Mouse (Mus musculus): ENCODE data around the gene Ggnbp2. TPM values are rescaled to one million over a fixed set of nuclear protein-coding genes. Genes with fewer than 3 reads are reported as not detected.

Gene Ggnbp2
- polyA plus RNA-seq, 1 experiment from 2014 or later: 74.7 TPM

DNA sequence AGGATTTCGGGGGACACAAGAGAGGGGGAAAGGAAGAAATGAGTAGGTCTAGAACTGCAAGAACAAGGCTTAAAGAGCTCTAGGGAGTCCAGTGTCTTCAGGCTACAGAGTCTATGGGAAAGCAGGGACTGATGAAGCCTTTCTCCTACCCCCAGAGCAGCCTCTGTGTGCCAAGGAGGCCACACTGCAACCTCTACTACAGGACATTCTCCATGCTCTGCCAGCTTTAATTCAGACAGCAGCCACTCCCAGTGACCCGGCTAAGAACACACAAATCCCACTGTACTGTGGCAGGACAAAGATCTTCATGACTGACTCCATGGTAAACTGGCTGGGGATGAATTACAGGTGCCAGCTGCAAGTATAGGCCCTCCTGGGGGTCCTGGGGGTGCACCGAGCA, 36.5 kb upstream of the Ggnbp2 start:
- Histone ChIP-seq H3K27me3 (ENCODE audit: control insufficient read depth, insufficient read depth, low read length) (no peaks in the 10 kb centered on the region), H3K4me2 (replicated peaks; ENCODE audit: low read depth, low read length) (no peak overlapping the region), H3K4me3 (ENCODE audit: low read length) (no peak overlapping the region), H3K9me3 (ENCODE audit: control insufficient read depth, low read length) (no peaks in the 10 kb centered on the region), H3K9ac (ENCODE audit: low read depth, low read length) (no peak overlapping the region), H3K27ac (ENCODE audit: low read depth, low read length) (no peak overlapping the region), H3K4me1 (ENCODE audit: control insufficient read depth, insufficient read depth, low read length) (no peaks in the 10 kb centered on the region), H3K36me3 (ENCODE audit: control insufficient read depth, insufficient read depth, low read length) (peaks cover 86% of the 10 kb centered on the region)
- no peak for ATAC-seq (ENCODE audit: low FRiP score, low TSS enrichment)
- 84% methylated on average over 3 of the region's 3 CpGs for WGBS

DNA sequence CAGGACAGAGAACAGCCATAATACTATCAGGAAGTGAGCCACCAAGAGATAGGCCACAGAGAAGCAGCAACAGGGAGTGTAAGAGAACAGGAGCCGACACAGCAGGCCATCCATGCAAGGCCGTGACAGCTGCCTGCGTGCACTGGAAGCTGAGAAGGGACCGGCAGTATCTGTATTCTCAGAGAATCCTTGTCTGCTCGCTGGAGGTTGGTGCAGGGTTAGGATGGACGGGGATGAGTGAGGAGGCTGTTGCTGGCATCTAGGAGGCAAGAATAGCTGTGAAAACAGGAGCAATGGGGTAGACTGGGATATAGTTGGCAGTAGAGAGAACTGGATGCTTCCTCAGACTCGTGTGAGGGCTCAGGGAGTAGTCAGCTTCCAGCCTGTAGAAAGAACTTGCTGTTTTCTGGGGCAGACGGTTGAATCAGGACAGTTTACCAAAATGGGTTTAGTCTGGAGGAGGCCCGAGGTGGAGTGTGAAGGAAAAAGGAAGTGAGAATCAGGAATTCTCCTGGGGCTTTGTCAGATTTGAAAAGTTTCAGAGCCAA, 34.1 kb upstream of the Ggnbp2 start:
- H3K4me2 ChIP-seq (replicated peaks; ENCODE audit: low read depth, low read length): no peak overlapping the region
- peaks cover 88% of the 10 kb centered on the region for H3K36me3 ChIP-seq (ENCODE audit: control insufficient read depth, insufficient read depth, low read length)
- no peak overlapping the region for H3K9ac ChIP-seq (ENCODE audit: low read depth, low read length)
- H3K4me3 ChIP-seq (ENCODE audit: low read length): no peak overlapping the region
- no peaks in the 10 kb centered on the region for H3K27me3 ChIP-seq (ENCODE audit: control insufficient read depth, insufficient read depth, low read length)
- H3K9me3 ChIP-seq (ENCODE audit: control insufficient read depth, low read length): no peaks in the 10 kb centered on the region
- no peak for ATAC-seq (ENCODE audit: low FRiP score, low TSS enrichment)
- no peaks in the 10 kb centered on the region for H3K4me1 ChIP-seq (ENCODE audit: control insufficient read depth, insufficient read depth, low read length)
- H3K27ac ChIP-seq (ENCODE audit: low read depth, low read length): no peak overlapping the region
- 83% methylated on average over 9 of the region's 9 CpGs for WGBS

DNA sequence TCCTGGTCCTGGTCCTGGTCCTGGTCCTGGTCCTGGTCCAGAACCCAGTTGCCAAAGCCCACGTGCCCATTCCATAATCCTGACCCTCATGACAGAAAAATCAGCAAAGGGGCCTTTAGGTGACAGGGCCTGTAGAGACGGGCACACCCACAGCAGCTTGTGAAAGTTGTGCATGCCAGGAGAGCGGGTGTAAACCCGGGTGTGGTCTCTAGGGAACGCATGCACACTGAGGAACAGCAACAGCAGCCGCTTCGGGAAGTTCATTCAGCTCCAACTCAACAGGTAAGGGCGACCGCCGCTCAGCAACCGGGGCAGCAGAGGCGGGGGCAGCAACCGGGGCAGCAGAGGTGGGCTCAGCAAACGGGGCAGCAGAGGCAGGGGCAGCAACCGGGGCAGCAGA, 22.5 kb upstream of the Ggnbp2 start:
- no peaks in the 10 kb centered on the region for H3K27me3 ChIP-seq (ENCODE audit: control insufficient read depth, insufficient read depth, low read length)
- no peak for ATAC-seq (ENCODE audit: low FRiP score, low TSS enrichment)
- H3K4me1 ChIP-seq (ENCODE audit: control insufficient read depth, insufficient read depth, low read length): no peaks in the 10 kb centered on the region
- no peak overlapping the region for H3K27ac ChIP-seq (ENCODE audit: low read depth, low read length)
- H3K36me3 ChIP-seq (ENCODE audit: control insufficient read depth, insufficient read depth, low read length): peaks cover 49% of the 10 kb centered on the region
- H3K4me2 ChIP-seq (replicated peaks; ENCODE audit: low read depth, low read length): no peak overlapping the region
- H3K4me3 ChIP-seq (ENCODE audit: low read length): no peak overlapping the region
- 94% methylated on average over 15 of the region's 15 CpGs for WGBS
- no peak overlapping the region for H3K9ac ChIP-seq (ENCODE audit: low read depth, low read length)
- no peaks in the 10 kb centered on the region for H3K9me3 ChIP-seq (ENCODE audit: control insufficient read depth, low read length)

DNA sequence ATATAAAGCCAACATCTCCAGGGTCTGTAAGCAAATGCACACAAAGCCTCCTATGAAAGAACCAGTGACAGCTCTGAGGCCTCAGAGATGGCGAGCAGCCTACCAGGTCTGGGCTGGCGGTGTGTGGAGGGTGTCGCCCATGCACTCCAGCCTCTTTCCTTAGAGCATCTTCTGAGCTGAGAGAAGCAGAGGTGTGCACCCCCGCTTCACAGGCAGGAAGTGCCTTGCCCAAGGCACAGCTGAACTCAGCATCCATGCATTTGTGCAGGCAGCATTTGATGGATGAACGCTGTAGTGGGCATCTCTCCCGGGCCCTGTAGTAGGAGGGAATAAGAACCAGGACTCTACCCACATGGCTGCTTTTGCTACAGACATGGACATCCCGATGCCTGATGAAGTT, 21.1 kb upstream of the Ggnbp2 start:
- H3K9ac ChIP-seq (ENCODE audit: low read depth, low read length): no peak overlapping the region
- no peak for ATAC-seq (ENCODE audit: low FRiP score, low TSS enrichment)
- H3K36me3 ChIP-seq (ENCODE audit: control insufficient read depth, insufficient read depth, low read length): peaks cover 53% of the 10 kb centered on the region

DNA sequence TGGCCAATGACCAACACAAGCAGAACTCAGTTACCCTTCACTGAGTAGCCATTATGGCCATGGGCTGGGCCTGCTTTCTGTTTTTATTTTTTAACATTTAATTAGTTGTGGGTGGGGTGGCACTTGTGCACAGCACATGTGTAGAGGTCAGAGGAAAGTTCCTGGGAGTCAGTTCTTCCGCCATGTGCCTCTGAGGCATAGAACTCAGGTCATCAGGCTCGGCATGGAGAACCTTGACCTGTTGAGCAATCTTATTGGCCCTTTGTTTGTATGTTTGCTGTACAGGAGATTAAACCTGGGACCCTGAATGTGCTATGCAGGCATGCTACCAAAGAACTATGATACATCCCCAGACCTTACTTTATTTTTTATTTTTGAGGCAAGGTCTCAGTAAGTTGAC, 18.9 kb upstream of the Ggnbp2 start:
- H3K27me3 ChIP-seq (ENCODE audit: control insufficient read depth, insufficient read depth, low read length): no peaks in the 10 kb centered on the region
- ATAC-seq (ENCODE audit: low FRiP score, low TSS enrichment): no peak
- H3K9ac ChIP-seq (ENCODE audit: low read depth, low read length): no peak overlapping the region
- H3K4me3 ChIP-seq (ENCODE audit: low read length): no peak overlapping the region
- H3K4me2 ChIP-seq (replicated peaks; ENCODE audit: low read depth, low read length): no peak overlapping the region
- no peak overlapping the region for H3K27ac ChIP-seq (ENCODE audit: low read depth, low read length)
- H3K9me3 ChIP-seq (ENCODE audit: control insufficient read depth, low read length): no peaks in the 10 kb centered on the region
- peaks cover 60% of the 10 kb centered on the region for H3K36me3 ChIP-seq (ENCODE audit: control insufficient read depth, insufficient read depth, low read length)
- 96% methylated on average over 2 of the region's 2 CpGs for WGBS
- H3K4me1 ChIP-seq (ENCODE audit: control insufficient read depth, insufficient read depth, low read length): no peaks in the 10 kb centered on the region

More for the DNA sequence above, 21.1 kb upstream of the Ggnbp2 start:
- WGBS: 93% methylated on average over 7 of the region's 7 CpGs
- no peaks in the 10 kb centered on the region for H3K4me1 ChIP-seq (ENCODE audit: control insufficient read depth, insufficient read depth, low read length)
- H3K27me3 ChIP-seq (ENCODE audit: control insufficient read depth, insufficient read depth, low read length): no peaks in the 10 kb centered on the region
- H3K4me2 ChIP-seq (replicated peaks; ENCODE audit: low read depth, low read length): no peak overlapping the region
- no peaks in the 10 kb centered on the region for H3K9me3 ChIP-seq (ENCODE audit: control insufficient read depth, low read length)
- no peak overlapping the region for H3K4me3 ChIP-seq (ENCODE audit: low read length)
- no peak overlapping the region for H3K27ac ChIP-seq (ENCODE audit: low read depth, low read length)

DNA sequence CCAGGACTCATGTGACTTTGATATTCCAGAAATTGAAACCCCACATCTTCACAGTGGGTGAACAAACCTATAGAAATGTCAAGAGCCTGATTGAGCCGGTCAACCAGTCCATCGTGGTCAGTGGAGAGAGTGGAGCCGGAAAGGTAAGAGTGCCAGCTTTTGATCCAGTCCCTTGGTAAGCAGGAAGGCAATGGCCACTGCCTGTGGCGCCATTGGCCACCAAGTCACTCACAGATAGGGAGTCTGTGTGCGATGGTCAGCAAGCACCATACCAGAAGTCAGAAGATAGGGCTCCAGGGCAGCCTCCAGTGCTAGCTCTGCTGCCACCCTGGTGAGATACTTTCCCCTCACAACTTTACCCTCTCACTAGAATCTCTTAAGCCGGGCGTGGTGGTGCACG, 17.4 kb upstream of the Ggnbp2 start:
- WGBS: 94% methylated on average over 8 of the region's 8 CpGs
- H3K36me3 ChIP-seq (ENCODE audit: control insufficient read depth, insufficient read depth, low read length): peaks cover 63% of the 10 kb centered on the region
- H3K9me3 ChIP-seq (ENCODE audit: control insufficient read depth, low read length): no peaks in the 10 kb centered on the region

DNA sequence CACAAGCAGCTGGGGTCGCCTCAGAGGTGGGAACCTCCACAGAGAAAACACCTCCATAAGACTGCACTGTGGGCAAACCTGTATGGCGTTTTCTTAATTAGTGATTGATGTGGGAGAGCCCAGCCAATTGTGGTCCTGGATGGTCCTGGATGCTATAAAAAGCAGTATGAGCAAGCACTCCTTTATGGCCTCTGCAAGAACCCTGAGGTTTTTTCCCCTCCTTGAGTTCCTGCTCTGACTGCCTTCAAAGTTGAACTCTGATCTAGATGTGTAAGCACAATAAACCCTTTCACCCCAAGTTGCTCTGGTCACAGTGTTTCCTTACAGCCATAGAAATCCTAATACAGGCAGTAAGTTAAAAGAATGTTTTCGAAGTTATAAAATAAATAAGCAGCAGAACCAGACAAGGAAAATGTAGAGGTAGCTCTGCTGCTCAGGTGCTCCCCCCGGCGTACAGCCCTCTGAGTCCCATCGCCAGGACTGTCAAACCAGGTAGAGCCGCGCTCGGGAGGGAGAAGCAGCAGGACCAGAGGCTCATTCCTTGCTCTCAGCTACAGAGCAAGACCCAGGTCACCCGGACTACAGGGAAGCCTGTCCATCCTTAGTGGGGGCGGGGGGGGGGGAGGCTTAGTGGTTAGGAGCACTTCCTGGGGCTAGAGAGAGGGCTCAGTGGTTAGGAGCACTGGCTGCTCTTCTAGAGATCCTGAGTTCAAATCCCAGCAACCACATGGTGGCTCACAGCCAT, 16.3 kb upstream of the Ggnbp2 start:
- no peak overlapping the region for H3K27ac ChIP-seq (ENCODE audit: low read depth, low read length)
- H3K4me1 ChIP-seq (ENCODE audit: control insufficient read depth, insufficient read depth, low read length): no peaks in the 10 kb centered on the region

More for the DNA sequence above, 17.4 kb upstream of the Ggnbp2 start:
- H3K27me3 ChIP-seq (ENCODE audit: control insufficient read depth, insufficient read depth, low read length): no peaks in the 10 kb centered on the region
- no peaks in the 10 kb centered on the region for H3K4me1 ChIP-seq (ENCODE audit: control insufficient read depth, insufficient read depth, low read length)
- H3K4me2 ChIP-seq (replicated peaks; ENCODE audit: low read depth, low read length): no peak overlapping the region
- no peak overlapping the region for H3K27ac ChIP-seq (ENCODE audit: low read depth, low read length)
- H3K4me3 ChIP-seq (ENCODE audit: low read length): no peak overlapping the region
- no peak overlapping the region for H3K9ac ChIP-seq (ENCODE audit: low read depth, low read length)
- ATAC-seq (ENCODE audit: low FRiP score, low TSS enrichment): no peak

DNA sequence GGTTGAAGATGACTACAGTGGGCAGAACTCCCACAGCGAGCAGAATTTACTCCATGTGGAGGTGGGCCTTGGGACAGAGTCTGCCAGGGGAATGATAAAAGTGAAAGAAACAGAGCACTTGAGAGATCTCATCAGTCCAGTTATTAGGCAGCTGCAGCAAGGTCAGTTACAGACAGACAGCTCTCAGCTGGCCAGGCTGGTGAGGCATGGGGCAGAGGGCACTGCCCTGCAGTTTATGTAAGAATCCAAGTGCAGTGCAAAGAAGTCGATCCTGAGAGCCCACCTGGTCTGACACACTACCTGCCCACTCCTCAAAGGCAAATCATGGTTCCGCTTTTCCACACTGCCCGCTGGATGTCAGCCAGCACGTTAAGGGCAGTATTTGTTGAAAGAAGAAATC, 15.6 kb upstream of the Ggnbp2 start:
- 89% methylated on average over 5 of the region's 5 CpGs for WGBS
- Histone ChIP-seq H3K36me3 (ENCODE audit: control insufficient read depth, insufficient read depth, low read length) (peaks cover 57% of the 10 kb centered on the region), H3K27ac (ENCODE audit: low read depth, low read length) (no peak overlapping the region), H3K4me3 (ENCODE audit: low read length) (no peak overlapping the region), H3K27me3 (ENCODE audit: control insufficient read depth, insufficient read depth, low read length) (no peaks in the 10 kb centered on the region), H3K9me3 (ENCODE audit: control insufficient read depth, low read length) (no peaks in the 10 kb centered on the region), H3K9ac (ENCODE audit: low read depth, low read length) (no peak overlapping the region), H3K4me1 (ENCODE audit: control insufficient read depth, insufficient read depth, low read length) (peaks cover 3% of the 10 kb centered on the region), H3K4me2 (replicated peaks; ENCODE audit: low read depth, low read length) (no peak overlapping the region)
- ATAC-seq (ENCODE audit: low FRiP score, low TSS enrichment): no peak

More for the DNA sequence above, 16.3 kb upstream of the Ggnbp2 start:
- Histone ChIP-seq H3K27me3 (ENCODE audit: control insufficient read depth, insufficient read depth, low read length) (no peaks in the 10 kb centered on the region), H3K9ac (ENCODE audit: low read depth, low read length) (no peak overlapping the region), H3K4me2 (replicated peaks; ENCODE audit: low read depth, low read length) (no peak overlapping the region), H3K36me3 (ENCODE audit: control insufficient read depth, insufficient read depth, low read length) (peaks cover 63% of the 10 kb centered on the region), H3K4me3 (ENCODE audit: low read length) (no peak overlapping the region), H3K9me3 (ENCODE audit: control insufficient read depth, low read length) (no peaks in the 10 kb centered on the region)
- 81% methylated on average over 11 of the region's 11 CpGs for WGBS
- ATAC-seq (ENCODE audit: low FRiP score, low TSS enrichment): no peak

DNA sequence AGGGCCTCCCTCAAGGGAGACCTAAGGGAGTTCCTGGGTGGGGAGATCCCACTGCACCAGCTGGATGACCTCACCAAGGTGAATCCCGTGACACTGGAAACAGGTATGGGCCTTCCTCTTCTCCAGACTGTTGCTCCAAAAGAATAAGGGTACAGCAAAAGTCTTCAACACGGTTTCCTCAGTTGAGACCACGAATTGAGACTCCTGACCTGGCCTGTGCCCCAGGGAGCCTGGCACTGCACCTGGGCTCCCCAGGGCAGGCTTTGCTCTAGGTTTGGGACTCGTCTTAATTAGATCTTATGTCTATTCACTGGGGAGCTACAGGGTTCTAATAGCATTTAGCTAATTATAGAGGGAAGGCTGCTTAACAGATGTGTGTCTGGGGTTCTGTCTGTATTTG, 14.6 kb upstream of the Ggnbp2 start:
- Histone ChIP-seq H3K9ac (ENCODE audit: low read depth, low read length) (no peak overlapping the region), H3K4me2 (replicated peaks; ENCODE audit: low read depth, low read length) (no peak overlapping the region), H3K4me1 (ENCODE audit: control insufficient read depth, insufficient read depth, low read length) (peaks cover 6% of the 10 kb centered on the region), H3K4me3 (ENCODE audit: low read length) (no peak overlapping the region), H3K9me3 (ENCODE audit: control insufficient read depth, low read length) (no peaks in the 10 kb centered on the region), H3K27me3 (ENCODE audit: control insufficient read depth, insufficient read depth, low read length) (no peaks in the 10 kb centered on the region), H3K36me3 (ENCODE audit: control insufficient read depth, insufficient read depth, low read length) (peaks cover 54% of the 10 kb centered on the region), H3K27ac (ENCODE audit: low read depth, low read length) (no peak overlapping the region)
- no peak for ATAC-seq (ENCODE audit: low FRiP score, low TSS enrichment)
- WGBS: 88% methylated on average over 4 of the region's 4 CpGs

All from kidney, embryonic 14.5 days (tissue).